ENCODE assay signal across 9 mouse cellular contexts in the genomic region with DNA sequence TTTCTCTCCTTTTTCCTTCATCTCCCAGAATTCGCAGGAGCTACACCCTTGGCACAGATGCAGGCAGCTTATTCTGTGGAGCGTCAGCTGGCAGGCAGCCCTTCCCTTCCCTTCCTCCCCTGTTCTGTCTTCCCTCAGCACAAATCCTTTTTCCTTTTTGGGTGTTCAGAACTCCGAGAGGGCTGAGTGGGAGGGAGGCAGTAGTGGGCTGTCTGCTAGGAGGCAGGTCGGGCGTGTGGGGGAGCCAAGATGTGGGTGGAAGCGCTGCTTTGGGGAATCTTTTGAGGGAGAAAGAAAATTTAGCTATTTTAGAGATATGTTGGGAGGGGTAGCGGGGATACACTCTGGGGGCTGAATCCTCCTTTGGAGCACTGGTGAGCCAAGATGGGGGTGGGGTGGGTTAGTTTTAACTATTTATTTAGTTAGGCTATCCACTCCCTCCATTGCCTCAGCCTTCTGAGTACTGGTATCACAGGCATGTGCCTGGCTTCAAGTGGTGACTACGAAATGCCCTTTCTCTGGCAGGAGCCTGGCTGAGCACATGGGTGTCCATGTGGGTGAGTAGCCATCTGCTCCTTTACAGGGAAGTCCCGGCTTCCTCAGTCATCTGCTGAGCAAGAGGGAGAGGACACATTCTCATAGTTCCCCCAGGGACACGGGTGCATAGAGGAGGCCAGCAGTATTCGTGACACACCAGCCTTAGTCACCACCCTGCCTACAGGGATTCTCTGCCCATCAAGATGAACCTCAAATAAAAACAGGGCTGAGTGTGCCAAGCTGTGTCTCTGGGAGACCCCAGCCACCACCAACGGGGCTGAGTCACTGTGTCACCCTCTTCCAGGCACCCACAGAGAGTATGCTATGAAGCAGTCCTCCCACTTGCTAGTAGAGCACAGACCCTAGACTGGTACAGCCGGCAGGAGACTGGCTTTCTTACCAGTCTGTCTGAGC. TPM values are rescaled to one million over a fixed set of nuclear protein-coding genes. Genes with fewer than 3 reads are reported as not detected.
A peak's percentile ranks its signal among the peaks of the same experiment; 100 is the strongest.
DNase-seq lines count a peak whose midpoint lies in the region; ATAC-seq lines count a peak whose summit lies in the region.
"Had no signal": no experiment of that assay in that cellular context is flagged by ENCODE, and none has a peak within 500 bp of the region (broad histone marks: within the 10 kb centered on the region; RNA-seq: fewer than 3 reads in every experiment).

No protein-coding gene starts in this region.

- H3K27ac ChIP-seq in hindbrain, embryonic 15.5 days (replicated peaks) = peak overlapping the region; percentile 51

- H3K36me3 ChIP-seq in hindbrain, embryonic 15.5 days = no peaks in the 10 kb centered on the region

- H3K9ac ChIP-seq in hindbrain, embryonic 15.5 days = no peak overlapping the region

- no peak for ATAC-seq in hindbrain, embryonic 15.5 days (ENCODE audit: low FRiP score, low read depth)

- no peaks in the 10 kb centered on the region for H3K9me3 ChIP-seq in hindbrain, embryonic 15.5 days
- H3K9me3 ChIP-seq: megakaryocyte, embryonic 14.5 days had no signal

- peaks cover 11% of the 10 kb centered on the region for H3K4me1 ChIP-seq in hindbrain, embryonic 15.5 days (replicated peaks)

- WGBS in hindbrain, embryonic 15.5 days = 49% methylated on average over 13 of the region's 13 CpGs

- intact Hi-C loops in left cerebral cortex, postnatal 10 days (cut with DNase I) = no loop called here

- H3K4me2 ChIP-seq in hindbrain, embryonic 15.5 days = peak overlapping the region; percentile 27; the same call in 1 of the 2 replicates

- no peak overlapping the region for H3K4me3 ChIP-seq in hindbrain, embryonic 15.5 days
- H3K4me3 ChIP-seq: megakaryocyte, embryonic 14.5 days had no signal

- DNase-seq in NIH3T3 (ENCODE audit: low read depth) = peak; percentile 94
- DNase-seq in adrenal gland, postnatal 14 days = peak; percentile 80
- DNase-seq in gastrocnemius, adult 18-20 months (ENCODE audit: low spot score) = peak; percentile 77
- DNase-seq in left cerebral cortex, postnatal 10 days (ENCODE audit: extremely low spot score in 1 of 2, low spot score in 2 of 2) = peak; percentile 84 to 90
- peak; percentile 89 to 90 for DNase-seq in right cerebral cortex, adult 2 months (ENCODE audit: low spot score in 2 of 2)
- no peak for DNase-seq in thymus, postnatal 10 days (ENCODE audit: low spot score in 2 of 2)
- DNase-seq in embryo, embryonic 10.5 days (ENCODE audit: low spot score) = no peak

- H3K27me3 ChIP-seq in hindbrain, embryonic 15.5 days = no peaks in the 10 kb centered on the region

RNA-seq across cellular contexts. Expression of a gene that starts 22.3 kb away (rescaled TPM):
- 12.6 and 15.6 TPM in 2 replicates for total RNA-seq in adrenal gland, postnatal 14 days (2021)
- total RNA-seq in gastrocnemius, adult 18-20 months (2021) = 10 to 100 TPM in 1 of 2 experiments, 1 to 10 TPM in 1; 6.1 to 23.4 TPM
- polyA plus RNA-seq in hindbrain, embryonic 15.5 days (2015; fragmentation: Nextera tagmentation; extraction: Ambion mirVana) = 5.6 and 7.6 TPM in 2 replicates
- 10 to 100 TPM; 25.3 to 26.0 TPM for total RNA-seq in left cerebral cortex, postnatal 10 days (2021)

RNA-seq across cellular contexts. Expression of a gene that starts 45.1 kb away (rescaled TPM):
- total RNA-seq in adrenal gland, postnatal 14 days (2021) = 24.6 and 27.8 TPM in 2 replicates
- 10 to 100 TPM; 13.9 to 14.3 TPM for total RNA-seq in gastrocnemius, adult 18-20 months (2021)
- polyA plus RNA-seq in hindbrain, embryonic 15.5 days (2015; fragmentation: Nextera tagmentation; extraction: Ambion mirVana) = 28.8 and 29.2 TPM in 2 replicates
- total RNA-seq in left cerebral cortex, postnatal 10 days (2021) = 10 to 100 TPM; 32.8 to 34.5 TPM

Comparison
In these comparisons a context has a peak if more than half of its experiments do, and no peak if none do; other contexts are left out.
1. DNase-seq: peak in NIH3T3 (single experiment), adrenal gland, postnatal 14 days (single experiment), gastrocnemius, adult 18-20 months (single experiment), left cerebral cortex, postnatal 10 days (2 of 2) and right cerebral cortex, adult 2 months (2 of 2); none in thymus, postnatal 10 days (0 of 2) and embryo, embryonic 10.5 days (single experiment).